Mouse (Mus musculus): Measurements from ENCODE around the gene Ugt1a9. TPM values are rescaled to one million over a fixed set of nuclear protein-coding genes. Genes with fewer than 3 reads are reported as not detected.
A peak's percentile ranks its signal among the peaks of the same experiment; 100 is the strongest.

The Ugt1a9 gene
- polyA plus RNA-seq, 1 experiment from 2014 or later: not detected

- 6% methylated on average over 61 of the region's 62 CpGs for WGBS
- Histone ChIP-seq H3K4me2 (ENCODE audit: low read depth, severe bottlenecking) (peak within 1 kb of the TSS; percentile 75), H3K36me3 (ENCODE audit: control insufficient read depth, insufficient read depth, low read length) (no peaks in the 10 kb centered on the region), H3K9ac (ENCODE audit: low read length) (peak within 1 kb of the TSS; percentile 72), H3K27me3 (ENCODE audit: control insufficient read depth, insufficient read depth, low read length) (no peaks in the 10 kb centered on the region), H3K9me3 (ENCODE audit: control insufficient read depth, low read length) (no peaks in the 10 kb centered on the region), H3K4me1 (ENCODE audit: control insufficient read depth, insufficient read depth, low read length) (no peaks in the 10 kb centered on the region), H3K27ac (replicated peaks; ENCODE audit: low read depth, low read length) (no peak within 1 kb of the TSS), H3K4me3 (ENCODE audit: low read depth, low read length) (peak within 1 kb of the TSS; percentile 40)
- DNase-seq (ENCODE audit: low spot score) (peak; percentile 86), ATAC-seq (ENCODE audit: insufficient number of reproducible peaks, low FRiP score, low TSS enrichment, low read depth) (peak; percentile 97)
These were observed 134.8 kb downstream of the Ugt1a9 start, which contains the start of gene Dnajb3 for GRCm38 (mm10) chr1:88205294-88205922. Gene Dnajb3 (minus strand): TSS chr1:88205782.

GRCm38 (mm10) chr1:88206843-88207479, 136.4 kb downstream of the Ugt1a9 start:
- DNase-seq (ENCODE audit: low spot score) (no peak), ATAC-seq (ENCODE audit: insufficient number of reproducible peaks, low FRiP score, low TSS enrichment, low read depth) (no peak)
- no peaks in the 10 kb centered on the region for H3K4me1 ChIP-seq (ENCODE audit: control insufficient read depth, insufficient read depth, low read length)
- H3K27ac ChIP-seq (replicated peaks; ENCODE audit: low read depth, low read length): no peak overlapping the region
- no peaks in the 10 kb centered on the region for H3K27me3 ChIP-seq (ENCODE audit: control insufficient read depth, insufficient read depth, low read length)
- no peak overlapping the region for H3K4me2 ChIP-seq (ENCODE audit: low read depth, severe bottlenecking)
- H3K4me3 ChIP-seq (ENCODE audit: low read depth, low read length): no peak overlapping the region
- WGBS: 79% methylated on average over 2 of the region's 2 CpGs
- H3K9ac ChIP-seq (ENCODE audit: low read length): no peak overlapping the region
- H3K36me3 ChIP-seq (ENCODE audit: control insufficient read depth, insufficient read depth, low read length): no peaks in the 10 kb centered on the region
- peaks cover 7% of the 10 kb centered on the region for H3K9me3 ChIP-seq (ENCODE audit: control insufficient read depth, low read length)

- Histone ChIP-seq H3K9me3 (ENCODE audit: control insufficient read depth, low read length) (peaks cover 51% of the 10 kb centered on the region), H3K27ac (replicated peaks; ENCODE audit: low read depth, low read length) (no peak within 1 kb of the TSS), H3K36me3 (ENCODE audit: control insufficient read depth, insufficient read depth, low read length) (no peaks in the 10 kb centered on the region), H3K4me1 (ENCODE audit: control insufficient read depth, insufficient read depth, low read length) (no peaks in the 10 kb centered on the region), H3K27me3 (ENCODE audit: control insufficient read depth, insufficient read depth, low read length) (no peaks in the 10 kb centered on the region), H3K9ac (ENCODE audit: low read length) (no peak within 1 kb of the TSS), H3K4me3 (ENCODE audit: low read depth, low read length) (no peak within 1 kb of the TSS), H3K4me2 (ENCODE audit: low read depth, severe bottlenecking) (no peak within 1 kb of the TSS)
- 68% methylated on average over 8 of the region's 8 CpGs for WGBS
- DNase-seq (ENCODE audit: low spot score) (peak; percentile 36), ATAC-seq (ENCODE audit: insufficient number of reproducible peaks, low FRiP score, low TSS enrichment, low read depth) (no peak)
These were observed 141.2 kb downstream of the Ugt1a9 start, which contains the start of gene Ugt1a1 for GRCm38 (mm10) chr1:88211812-88212211. Gene Ugt1a1 (plus strand): TSS chr1:88211959.

GRCm38 (mm10) chr1:88212341-88213045, 141.9 kb downstream of the Ugt1a9 start:
- no peak overlapping the region for H3K4me2 ChIP-seq (ENCODE audit: low read depth, severe bottlenecking)
- ATAC-seq (ENCODE audit: insufficient number of reproducible peaks, low FRiP score, low TSS enrichment, low read depth): peak; percentile 18; the same call in 1 of the 2 replicates

GRCm38 (mm10) chr1:88213061-88213460, 142.5 kb downstream of the Ugt1a9 start:
- Histone ChIP-seq H3K9me3 (ENCODE audit: control insufficient read depth, low read length) (peaks cover 59% of the 10 kb centered on the region), H3K4me2 (ENCODE audit: low read depth, severe bottlenecking) (no peak overlapping the region), H3K36me3 (ENCODE audit: control insufficient read depth, insufficient read depth, low read length) (no peaks in the 10 kb centered on the region), H3K4me3 (ENCODE audit: low read depth, low read length) (no peak overlapping the region), H3K27me3 (ENCODE audit: control insufficient read depth, insufficient read depth, low read length) (no peaks in the 10 kb centered on the region), H3K27ac (replicated peaks; ENCODE audit: low read depth, low read length) (no peak overlapping the region), H3K4me1 (ENCODE audit: control insufficient read depth, insufficient read depth, low read length) (no peaks in the 10 kb centered on the region), H3K9ac (ENCODE audit: low read length) (no peak overlapping the region)
- ATAC-seq (ENCODE audit: insufficient number of reproducible peaks, low FRiP score, low TSS enrichment, low read depth) (no peak), DNase-seq (ENCODE audit: low spot score) (no peak)
- WGBS: 82% methylated on average over 1 of the region's 1 CpGs

More at GRCm38 (mm10) chr1:88212341-88213045, 141.9 kb downstream of the Ugt1a9 start:
- WGBS: 64% methylated on average over 8 of the region's 8 CpGs
- Histone ChIP-seq H3K9ac (ENCODE audit: low read length) (no peak overlapping the region), H3K4me1 (ENCODE audit: control insufficient read depth, insufficient read depth, low read length) (no peaks in the 10 kb centered on the region), H3K27me3 (ENCODE audit: control insufficient read depth, insufficient read depth, low read length) (no peaks in the 10 kb centered on the region), H3K9me3 (ENCODE audit: control insufficient read depth, low read length) (peaks cover 57% of the 10 kb centered on the region), H3K36me3 (ENCODE audit: control insufficient read depth, insufficient read depth, low read length) (no peaks in the 10 kb centered on the region), H3K27ac (replicated peaks; ENCODE audit: low read depth, low read length) (no peak overlapping the region), H3K4me3 (ENCODE audit: low read depth, low read length) (no peak overlapping the region)
- peak; percentile 34 for DNase-seq (ENCODE audit: low spot score)

- H3K9ac ChIP-seq (ENCODE audit: low read length): no peak overlapping the region
- WGBS: 78% methylated on average over 2 of the region's 2 CpGs
- no peaks in the 10 kb centered on the region for H3K4me1 ChIP-seq (ENCODE audit: control insufficient read depth, insufficient read depth, low read length)
- DNase-seq (ENCODE audit: low spot score) (peak; percentile 30), ATAC-seq (ENCODE audit: insufficient number of reproducible peaks, low FRiP score, low TSS enrichment, low read depth) (no peak)
- H3K9me3 ChIP-seq (ENCODE audit: control insufficient read depth, low read length): peaks cover 59% of the 10 kb centered on the region
- H3K36me3 ChIP-seq (ENCODE audit: control insufficient read depth, insufficient read depth, low read length): no peaks in the 10 kb centered on the region
- H3K4me2 ChIP-seq (ENCODE audit: low read depth, severe bottlenecking): no peak overlapping the region
- no peak overlapping the region for H3K4me3 ChIP-seq (ENCODE audit: low read depth, low read length)
- H3K27me3 ChIP-seq (ENCODE audit: control insufficient read depth, insufficient read depth, low read length): no peaks in the 10 kb centered on the region
- H3K27ac ChIP-seq (replicated peaks; ENCODE audit: low read depth, low read length): no peak overlapping the region
These were observed 143.3 kb downstream of the Ugt1a9 start for GRCm38 (mm10) chr1:88213766-88214461.

- Histone ChIP-seq H3K9me3 (ENCODE audit: control insufficient read depth, low read length) (peaks cover 59% of the 10 kb centered on the region), H3K4me2 (ENCODE audit: low read depth, severe bottlenecking) (no peak overlapping the region), H3K4me1 (ENCODE audit: control insufficient read depth, insufficient read depth, low read length) (no peaks in the 10 kb centered on the region), H3K36me3 (ENCODE audit: control insufficient read depth, insufficient read depth, low read length) (no peaks in the 10 kb centered on the region), H3K27me3 (ENCODE audit: control insufficient read depth, insufficient read depth, low read length) (no peaks in the 10 kb centered on the region), H3K4me3 (ENCODE audit: low read depth, low read length) (no peak overlapping the region), H3K9ac (ENCODE audit: low read length) (no peak overlapping the region), H3K27ac (replicated peaks; ENCODE audit: low read depth, low read length) (no peak overlapping the region)
- WGBS: 80% methylated on average over 2 of the region's 2 CpGs
- DNase-seq (ENCODE audit: low spot score) (peak; percentile 25), ATAC-seq (ENCODE audit: insufficient number of reproducible peaks, low FRiP score, low TSS enrichment, low read depth) (no peak)
These were observed 143.9 kb downstream of the Ugt1a9 start for GRCm38 (mm10) chr1:88214462-88214952.

Data from limb, embryonic 11.5 days (tissue).